Mouse (Mus musculus) ES-E14 (cell line): Measurements from ENCODE around the gene Gm10647.

Source experiments
- CHD2 ChIP-seq: IDR thresholded peaks from 2 replicates; pipeline ENCODE4 v1.6.1; 2014; ENCODE audit warnings: mild to moderate bottlenecking, low read depth, low read length, inconsistent platforms
- HCFC1 ChIP-seq: IDR thresholded peaks from 2 replicates; pipeline ENCODE4 v1.6.1; 2012; ENCODE audit warnings: low read length, inconsistent platforms, borderline replicate concordance; ENCODE audit not compliant: insufficient read depth

- TF ChIP-seq HCFC1: peak; percentile 57; the same call in 1 of the 2 replicates
- TF ChIP-seq CHD2: no peak
Measured at GRCm38 (mm10) chr9:66795464-66796324, 1.1 kb upstream of the Gm10647 start, which contains the start of gene Aph1b.
